Mouse (Mus musculus): ENCODE results near the gene Zfp628. TPM values are rescaled to one million over a fixed set of nuclear protein-coding genes. Genes with fewer than 3 reads are reported as not detected.

The Zfp628 gene
- polyA plus RNA-seq, 1 experiment = 9.0 TPM

DNA sequence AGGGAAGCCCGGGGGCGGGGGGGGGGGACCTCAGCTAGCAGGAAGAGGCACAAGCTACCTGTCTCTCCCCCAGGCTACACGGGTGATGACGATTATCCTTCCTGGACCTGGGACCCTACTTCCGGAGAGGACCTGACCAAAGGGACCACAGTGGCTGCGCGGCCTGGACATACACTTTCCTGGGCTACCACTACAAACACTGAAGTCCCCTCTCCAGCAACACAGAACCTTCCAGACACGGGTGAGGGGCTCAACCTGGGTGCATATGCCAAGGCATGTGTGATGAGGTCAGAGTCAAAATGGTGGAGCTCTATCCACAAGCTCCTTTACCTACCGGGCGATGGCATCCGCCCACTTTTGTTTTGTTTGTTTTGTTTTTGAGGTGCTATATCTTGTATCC, 22.4 kb downstream of the Zfp628 start:
- Histone ChIP-seq H3K4me3 (ENCODE audit: insufficient read depth, poor library complexity, severe bottlenecking) (no peak overlapping the region), H3K79me3 (ENCODE audit: low read depth) (no peaks in the 10 kb centered on the region)
- TF ChIP-seq FOSL1 (IDR thresholded peaks at IDR 0.05; ENCODE audit: insufficient read depth, low read length, poor library complexity, severe bottlenecking) (no peak), CTCF (IDR thresholded peaks at IDR 0.05; ENCODE audit: control insufficient read depth, insufficient read depth, insufficient read length) (no peak), MYOG (IDR thresholded peaks at IDR 0.05; ENCODE audit: control insufficient read depth, extremely low read depth, insufficient read length) (no peak), MYOD1 (IDR thresholded peaks at IDR 0.05; ENCODE audit: control insufficient read depth, insufficient read length, low read depth) (no peak), MAX (IDR thresholded peaks at IDR 0.05) (no peak), CEBPB (IDR thresholded peaks at IDR 0.05; ENCODE audit: low read depth) (no peak), USF1 (IDR thresholded peaks at IDR 0.05; ENCODE audit: low read depth) (no peak)

DNA sequence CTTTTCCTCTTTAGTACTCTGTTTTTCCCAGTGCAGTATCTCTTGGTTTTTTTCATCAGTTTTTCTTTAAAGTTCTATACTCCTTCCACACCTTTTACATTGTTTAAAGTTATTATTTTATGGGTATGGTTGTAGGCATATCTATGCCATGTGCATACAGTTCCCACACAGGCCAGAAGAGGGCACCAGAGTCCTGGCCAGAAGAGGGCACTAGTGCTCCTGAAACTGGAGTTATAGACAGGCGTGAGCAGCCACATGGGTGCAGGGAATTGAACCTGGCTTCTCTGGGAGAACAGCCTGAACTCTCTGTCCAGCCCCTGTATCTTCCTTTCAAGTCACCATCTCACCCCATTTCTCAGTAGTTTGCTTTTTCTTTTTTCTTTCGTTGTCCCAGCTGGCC, 23.4 kb downstream of the Zfp628 start:
- TF ChIP-seq USF1 (IDR thresholded peaks at IDR 0.05; ENCODE audit: low read depth) = no peak
- peak; percentile 86 for TF ChIP-seq CTCF (IDR thresholded peaks at IDR 0.05; ENCODE audit: control insufficient read depth, insufficient read depth, insufficient read length)
- H3K79me3 ChIP-seq (ENCODE audit: low read depth) = no peaks in the 10 kb centered on the region
- H3K4me3 ChIP-seq (ENCODE audit: insufficient read depth, poor library complexity, severe bottlenecking) = no peak overlapping the region
- H3ac ChIP-seq (ENCODE audit: control insufficient read depth, insufficient read length, low read depth) = no peak overlapping the region
- H3K36me3 ChIP-seq (ENCODE audit: control insufficient read depth, insufficient read depth) = no peaks in the 10 kb centered on the region
- no peaks in the 10 kb centered on the region for H3K79me2 ChIP-seq (ENCODE audit: control insufficient read depth, insufficient read depth)
- H3K27me3 ChIP-seq (ENCODE audit: control insufficient read depth, insufficient read depth, insufficient read length) = no peaks in the 10 kb centered on the region

More for the DNA sequence above, 22.4 kb downstream of the Zfp628 start:
- no peak overlapping the region for H3ac ChIP-seq (ENCODE audit: control insufficient read depth, insufficient read length, low read depth)
- no peaks in the 10 kb centered on the region for H3K36me3 ChIP-seq (ENCODE audit: control insufficient read depth, insufficient read depth)
- H3K79me2 ChIP-seq (ENCODE audit: control insufficient read depth, insufficient read depth) = no peaks in the 10 kb centered on the region
- no peaks in the 10 kb centered on the region for H3K27me3 ChIP-seq (ENCODE audit: control insufficient read depth, insufficient read depth, insufficient read length)

DNA sequence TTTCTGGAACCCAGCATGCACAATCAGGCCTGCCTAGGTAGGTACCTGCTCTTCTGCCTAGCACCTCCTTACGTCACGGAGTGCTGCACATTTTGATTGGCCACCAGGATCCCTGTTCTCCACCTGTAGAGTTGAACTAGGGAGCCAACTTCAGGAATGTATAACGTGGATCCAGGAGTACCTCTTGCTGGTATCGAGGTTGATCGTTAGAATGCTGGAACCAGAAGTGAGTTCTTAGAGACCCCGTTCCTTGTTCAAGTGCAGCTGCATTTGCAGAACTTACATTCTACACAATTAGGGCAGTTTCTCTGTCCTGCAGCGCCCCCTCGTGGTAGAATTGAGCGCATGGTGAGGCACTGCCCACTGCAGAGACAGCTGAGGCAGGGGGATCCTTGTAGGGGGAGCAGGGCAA, 25.1 kb downstream of the Zfp628 start:
- Histone ChIP-seq H3K79me2 (ENCODE audit: control insufficient read depth, insufficient read depth) (no peaks in the 10 kb centered on the region), H3K4me3 (ENCODE audit: insufficient read depth, poor library complexity, severe bottlenecking) (no peak overlapping the region), H3K27me3 (ENCODE audit: control insufficient read depth, insufficient read depth, insufficient read length) (no peaks in the 10 kb centered on the region), H3K79me3 (ENCODE audit: low read depth) (no peaks in the 10 kb centered on the region), H3K36me3 (ENCODE audit: control insufficient read depth, insufficient read depth) (no peaks in the 10 kb centered on the region), H3ac (ENCODE audit: control insufficient read depth, insufficient read length, low read depth) (no peak overlapping the region)
- TF ChIP-seq CEBPB (IDR thresholded peaks at IDR 0.05; ENCODE audit: low read depth) = no peak
- TF ChIP-seq FOSL1 (IDR thresholded peaks at IDR 0.05; ENCODE audit: insufficient read depth, low read length, poor library complexity, severe bottlenecking) = no peak
- no peak for TF ChIP-seq MAX (IDR thresholded peaks at IDR 0.05)
- no peak for TF ChIP-seq USF1 (IDR thresholded peaks at IDR 0.05; ENCODE audit: low read depth)
- peak; percentile 63 for TF ChIP-seq CTCF (IDR thresholded peaks at IDR 0.05; ENCODE audit: control insufficient read depth, insufficient read depth, insufficient read length)
- TF ChIP-seq MYOD1 (IDR thresholded peaks at IDR 0.05; ENCODE audit: control insufficient read depth, insufficient read length, low read depth) = no peak

DNA sequence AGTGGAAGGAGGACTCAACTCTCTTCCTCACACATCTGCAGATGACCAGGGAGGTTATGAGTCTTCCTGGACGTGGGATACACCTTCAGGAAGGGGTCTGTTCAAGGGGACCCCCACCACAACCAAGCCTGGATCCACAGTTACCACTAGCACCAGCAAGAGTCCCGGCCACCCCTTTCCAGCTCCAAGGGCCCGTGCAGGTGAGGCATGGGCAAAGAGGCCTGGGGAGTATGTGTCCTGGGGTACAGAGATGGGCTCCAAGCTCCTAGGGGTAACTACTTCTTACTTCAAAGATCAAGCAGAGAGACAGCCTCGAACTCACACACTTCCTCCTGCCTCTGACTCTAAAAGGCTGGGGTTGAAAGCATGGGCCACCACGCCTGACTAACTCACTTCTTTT, 27.7 kb downstream of the Zfp628 start:
- Histone ChIP-seq H3K79me2 (ENCODE audit: control insufficient read depth, insufficient read depth) (no peaks in the 10 kb centered on the region), H3K36me3 (ENCODE audit: control insufficient read depth, insufficient read depth) (no peaks in the 10 kb centered on the region), H3K79me3 (ENCODE audit: low read depth) (no peaks in the 10 kb centered on the region), H3K27me3 (ENCODE audit: control insufficient read depth, insufficient read depth, insufficient read length) (peaks cover 2% of the 10 kb centered on the region), H3K4me3 (ENCODE audit: insufficient read depth, poor library complexity, severe bottlenecking) (no peak overlapping the region), H3ac (ENCODE audit: control insufficient read depth, insufficient read length, low read depth) (no peak overlapping the region)
- no peak for TF ChIP-seq FOSL1 (IDR thresholded peaks at IDR 0.05; ENCODE audit: insufficient read depth, low read length, poor library complexity, severe bottlenecking)
- no peak for TF ChIP-seq MYOG (IDR thresholded peaks at IDR 0.05; ENCODE audit: control insufficient read depth, extremely low read depth, insufficient read length)
- TF ChIP-seq USF1 (IDR thresholded peaks at IDR 0.05; ENCODE audit: low read depth) = no peak
- TF ChIP-seq MAX (IDR thresholded peaks at IDR 0.05) = no peak
- no peak for TF ChIP-seq CTCF (IDR thresholded peaks at IDR 0.05; ENCODE audit: control insufficient read depth, insufficient read depth, insufficient read length)
- TF ChIP-seq CEBPB (IDR thresholded peaks at IDR 0.05; ENCODE audit: low read depth) = no peak
- TF ChIP-seq MYOD1 (IDR thresholded peaks at IDR 0.05; ENCODE audit: control insufficient read depth, insufficient read length, low read depth) = no peak

DNA sequence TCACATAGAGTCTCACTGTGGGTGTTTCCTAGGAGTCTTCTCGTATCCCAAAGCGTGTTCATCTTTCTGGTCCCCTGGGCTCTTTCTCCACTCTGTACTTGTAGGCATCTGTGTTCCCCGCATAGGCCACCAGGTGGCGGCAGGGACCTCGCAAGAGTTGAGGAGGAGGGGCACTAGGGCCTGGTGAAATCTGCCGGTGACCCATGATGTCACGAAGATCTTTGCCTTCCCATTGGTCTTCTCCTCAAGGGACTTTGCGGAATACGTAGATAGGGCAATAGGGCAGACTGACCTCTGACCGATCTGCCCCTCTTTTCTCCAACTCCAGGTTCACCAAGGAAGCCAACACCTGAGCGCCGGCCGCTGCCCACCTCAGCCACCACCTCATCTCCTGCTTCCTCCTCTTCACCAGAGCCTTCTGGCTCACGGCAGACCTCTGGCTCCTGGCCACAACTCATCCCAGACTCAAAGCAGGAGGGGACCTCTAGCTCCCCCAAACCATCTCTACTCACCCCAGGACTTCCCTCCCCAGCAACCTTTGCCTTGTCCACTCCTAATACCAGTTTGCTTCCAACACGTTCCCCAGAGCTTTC, 28.3 kb downstream of the Zfp628 start:
- no peaks in the 10 kb centered on the region for H3K36me3 ChIP-seq (ENCODE audit: control insufficient read depth, insufficient read depth)
- TF ChIP-seq MYOG (IDR thresholded peaks at IDR 0.05; ENCODE audit: control insufficient read depth, extremely low read depth, insufficient read length) = no peak
- peak; percentile 79 for TF ChIP-seq CTCF (IDR thresholded peaks at IDR 0.05; ENCODE audit: control insufficient read depth, insufficient read depth, insufficient read length)
- H3K4me3 ChIP-seq (ENCODE audit: insufficient read depth, poor library complexity, severe bottlenecking) = no peak overlapping the region

DNA sequence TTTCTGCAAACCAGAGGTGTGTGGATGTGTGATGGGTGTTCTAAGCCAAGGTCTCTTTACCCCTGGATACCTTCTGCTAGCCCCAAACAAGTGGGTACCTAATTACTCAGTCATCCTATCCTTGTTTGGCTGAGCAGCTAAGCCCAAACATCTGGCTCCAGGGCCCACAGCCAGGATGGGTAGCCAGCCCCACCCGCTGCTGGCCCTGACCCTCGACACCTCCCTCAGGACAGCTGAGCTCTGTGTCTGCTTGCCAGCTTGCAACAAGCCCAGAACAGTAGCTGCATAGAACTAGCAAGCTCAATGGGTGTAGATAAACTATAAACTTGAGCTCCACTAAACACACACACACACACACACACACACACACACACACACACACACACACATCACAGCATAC, 32.8 kb downstream of the Zfp628 start:
- Histone ChIP-seq H3K36me3 (ENCODE audit: control insufficient read depth, insufficient read depth) (no peaks in the 10 kb centered on the region), H3K79me2 (ENCODE audit: control insufficient read depth, insufficient read depth) (no peaks in the 10 kb centered on the region), H3K79me3 (ENCODE audit: low read depth) (no peaks in the 10 kb centered on the region), H3ac (ENCODE audit: control insufficient read depth, insufficient read length, low read depth) (no peak overlapping the region), H3K4me3 (ENCODE audit: insufficient read depth, poor library complexity, severe bottlenecking) (no peak overlapping the region), H3K27me3 (ENCODE audit: control insufficient read depth, insufficient read depth, insufficient read length) (peaks cover 6% of the 10 kb centered on the region)
- TF ChIP-seq CEBPB (IDR thresholded peaks at IDR 0.05; ENCODE audit: low read depth) = no peak
- TF ChIP-seq CTCF (IDR thresholded peaks at IDR 0.05; ENCODE audit: control insufficient read depth, insufficient read depth, insufficient read length) = no peak
- TF ChIP-seq MYOG (IDR thresholded peaks at IDR 0.05; ENCODE audit: control insufficient read depth, extremely low read depth, insufficient read length) = no peak
- TF ChIP-seq MYOD1 (IDR thresholded peaks at IDR 0.05; ENCODE audit: control insufficient read depth, insufficient read length, low read depth) = no peak
- TF ChIP-seq MAX (IDR thresholded peaks at IDR 0.05) = no peak
- no peak for TF ChIP-seq USF1 (IDR thresholded peaks at IDR 0.05; ENCODE audit: low read depth)
- no peak for TF ChIP-seq FOSL1 (IDR thresholded peaks at IDR 0.05; ENCODE audit: insufficient read depth, low read length, poor library complexity, severe bottlenecking)

More for the DNA sequence above, 28.3 kb downstream of the Zfp628 start:
- Histone ChIP-seq H3K79me2 (ENCODE audit: control insufficient read depth, insufficient read depth) (no peaks in the 10 kb centered on the region), H3ac (ENCODE audit: control insufficient read depth, insufficient read length, low read depth) (no peak overlapping the region), H3K27me3 (ENCODE audit: control insufficient read depth, insufficient read depth, insufficient read length) (peaks cover 6% of the 10 kb centered on the region), H3K79me3 (ENCODE audit: low read depth) (no peaks in the 10 kb centered on the region)

All from C2C12 (cell line).